ENCODE assay signal across 9 mouse cellular contexts in the genomic region with DNA sequence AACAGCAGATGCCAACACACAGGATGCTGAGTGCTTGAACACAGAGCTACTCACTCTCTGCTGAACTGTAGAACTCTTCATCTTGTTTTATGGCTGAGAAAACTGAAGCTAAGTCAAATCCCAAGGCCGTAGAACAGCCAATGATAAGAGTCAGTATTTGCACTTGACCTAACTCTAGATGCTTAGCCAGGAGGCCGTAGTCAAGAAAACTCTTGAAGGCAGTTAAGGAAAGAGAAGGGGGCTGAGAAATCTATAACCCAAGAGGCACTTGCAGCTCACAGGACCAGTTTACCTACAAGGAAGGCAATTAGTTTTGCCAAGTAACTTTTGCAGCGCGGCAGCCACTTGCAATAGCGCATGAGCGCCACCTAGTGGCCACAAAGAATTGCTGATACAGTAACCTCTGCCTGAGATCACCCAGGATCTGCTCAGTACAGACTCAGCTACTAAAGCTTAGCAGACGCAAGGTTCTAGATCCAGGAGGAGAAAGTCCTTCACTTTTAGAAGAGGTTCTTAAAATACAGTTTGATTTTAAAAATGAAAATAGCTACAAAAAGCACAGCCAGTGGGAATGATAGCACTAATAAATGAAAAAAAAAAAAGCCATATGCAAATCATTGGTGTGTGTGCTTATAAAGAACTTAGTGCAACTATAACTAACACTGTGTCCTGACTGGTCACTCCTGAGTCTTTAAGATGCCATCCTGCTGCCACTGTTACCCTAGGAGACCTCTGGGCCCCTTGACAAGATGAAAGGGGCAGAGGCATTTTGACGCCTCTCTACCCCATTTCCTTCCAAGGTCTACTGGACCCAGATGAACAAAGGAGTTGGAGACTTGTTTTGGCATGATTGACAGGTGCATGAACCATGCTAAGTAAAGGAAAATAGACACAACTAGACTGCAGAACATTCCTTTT.
DNase-seq lines count a peak whose midpoint lies in the region; ATAC-seq and TF ChIP-seq lines count a peak whose summit lies in the region.
"Had no signal": no experiment of that assay in that cellular context is flagged by ENCODE, and none has a peak within 500 bp of the region (broad histone marks: within the 10 kb centered on the region; RNA-seq: fewer than 3 reads in every experiment).

No protein-coding gene starts in this region.

- no peak overlapping the region for H3K9ac ChIP-seq in lung, embryonic 14.5 days
- H3K9ac ChIP-seq: limb, embryonic 15.5 days had no signal

- no peak for ATAC-seq in lung, embryonic 14.5 days (ENCODE audit: insufficient read depth)

- no peaks in the 10 kb centered on the region for H3K36me3 ChIP-seq in lung, embryonic 14.5 days (ENCODE audit: insufficient read depth)
- H3K36me3 ChIP-seq: limb, embryonic 15.5 days had no signal

- DNase-seq in CD8-positive naive resting alpha-beta T cell, adult 2 months (ENCODE audit: low read depth in 2 of 2, low spot score in 2 of 2), result peak; percentile 72 to 77
- peak; percentile 90 for DNase-seq in adipocyte (ENCODE audit: low spot score)
- DNase-seq in gastrocnemius, postnatal 36 days, result peak; percentile 56 to 66
- peak; percentile 80 for DNase-seq in layer of hippocampus, adult 11-12 months (ENCODE audit: low spot score)
- DNase-seq in lung, embryonic 14.5 days, result peak; percentile 97
- peak; percentile 84 to 90 for DNase-seq in right cerebral cortex, postnatal 10 days (ENCODE audit: low spot score in 2 of 2)
- DNase-seq in urinary bladder, adult 2 months (ENCODE audit: low spot score), result peak; percentile 63

- peak; percentile 97 for TF ChIP-seq CTCF in cortical plate, adult 2 months (IDR thresholded peaks at IDR 0.05; ENCODE audit: extremely low read depth, insufficient read depth, low read length)
- peak; percentile 98 for TF ChIP-seq CTCF in lung, embryonic 14.5 days (IDR thresholded peaks at IDR 0.05; ENCODE audit: low read depth)

- H3K4me1 ChIP-seq in cortical plate, adult 2 months (ENCODE audit: control insufficient read depth, insufficient read depth, low read length), result no peaks in the 10 kb centered on the region
- peaks cover 4% of the 10 kb centered on the region; the same call in 1 of the 2 replicates for H3K4me1 ChIP-seq in lung, embryonic 14.5 days (ENCODE audit: insufficient read depth)

- no peaks in the 10 kb centered on the region for H3K9me3 ChIP-seq in lung, embryonic 14.5 days (ENCODE audit: low read depth, low read length)
- H3K9me3 ChIP-seq: limb, embryonic 15.5 days had no signal

- H3K27ac ChIP-seq in cortical plate, adult 2 months (ENCODE audit: insufficient read depth, low read length), result no peak overlapping the region
- no peak overlapping the region for H3K27ac ChIP-seq in lung, embryonic 14.5 days (ENCODE audit: low read depth)
- H3K27ac ChIP-seq: limb, embryonic 15.5 days had no signal

- no peaks in the 10 kb centered on the region for H3K27me3 ChIP-seq in lung, embryonic 14.5 days (ENCODE audit: insufficient read depth, low read length)

- H3K4me2 ChIP-seq in lung, embryonic 14.5 days, result no peak overlapping the region
- H3K4me2 ChIP-seq: limb, embryonic 15.5 days had no signal

- intact Hi-C loops in gastrocnemius, postnatal 36 days (cut with DNase I), result loop anchor here (5.0 to 10.0 kb wide), 7 partner anchors 142 to 932 kb away; a partner anchor contains a TSS

- 23% methylated on average over 8 of the region's 8 CpGs for WGBS in lung, embryonic 14.5 days

- no peak for TF ChIP-seq POLR2A in cortical plate, adult 2 months (IDR thresholded peaks at IDR 0.05; ENCODE audit: extremely low read depth, insufficient read depth, low read length)

- H3K4me3 ChIP-seq in cortical plate, adult 2 months (ENCODE audit: insufficient read depth, low read length), result no peak overlapping the region
- H3K4me3 ChIP-seq in lung, embryonic 14.5 days (ENCODE audit: low read depth, low read length), result no peak overlapping the region
- H3K4me3 ChIP-seq: limb, embryonic 15.5 days had no signal
